Mouse (Mus musculus) heart, postnatal 36 days (tissue): ENCODE data around the gene Eif4e1b. TPM values are rescaled to one million over a fixed set of nuclear protein-coding genes. Genes with fewer than 3 reads are reported as not detected.
"Not testable (repeated sequence)": the region's sequence is repeated elsewhere in the genome, so short reads cannot be mapped to it uniquely, and the experiment has no call there.

Experiments
- DNase-seq, 2 experiments: peaks; one replicate each; pipeline ENCODE4 v3.0.0; 2021 to 2022
- intact Hi-C: fragments of 180-260 bp; cut with DNase I; formaldehyde crosslinking; loops from one replicate; pipeline ENCODE4 v1.15.1; 2025
- total RNA-seq, 2 experiments: library from RNA; stranded (reverse); gene quantifications; 2 replicates each; pipeline ENCODE4 v1.2.3; 2021

The Eif4e1b gene
- total RNA-seq, 2 experiments from 2014 or later, result not detected

- intact Hi-C loops, result no loop called here
- no peak for DNase-seq
Observed at GRCm38 (mm10) chr13:54758756-54759470, 24.9 kb upstream of the Eif4e1b start.

GRCm38 (mm10) chr13:54759496-54759895, 24.3 kb upstream of the Eif4e1b start:
- intact Hi-C loops, result no loop called here
- no peak for DNase-seq

- DNase-seq, result no peak
- intact Hi-C loops, result no loop called here
Observed at GRCm38 (mm10) chr13:54760164-54760795, 23.5 kb upstream of the Eif4e1b start.

GRCm38 (mm10) chr13:54760906-54761305, 22.9 kb upstream of the Eif4e1b start:
- no peak for DNase-seq
- intact Hi-C loops, result no loop called here

GRCm38 (mm10) chr13:54765281-54766191, 18.3 kb upstream of the Eif4e1b start:
- DNase-seq, result no peak
- intact Hi-C loops, result loop anchor here (1.0 kb wide), 1 partner anchor 48 kb away; no protein-coding TSS in a partner anchor

GRCm38 (mm10) chr13:54766192-54766768, 17.5 kb upstream of the Eif4e1b start, which contains the start of gene Sncb:
Gene Sncb, minus strand, starts transcription at chr13:54766595.
- intact Hi-C loops, result loop anchor here (1.0 kb wide), 1 partner anchor 49 kb away; no protein-coding TSS in a partner anchor
- DNase-seq, result peak; percentile 20 to 50

- DNase-seq, result no peak
- intact Hi-C loops, result no loop called here
Observed at GRCm38 (mm10) chr13:54767012-54767411, 16.8 kb upstream of the Eif4e1b start.

- DNase-seq, result peak; percentile 15 to 20
Observed at GRCm38 (mm10) chr13:54780592-54780991, 3.2 kb upstream of the Eif4e1b start.

GRCm38 (mm10) chr13:54781086-54781485, 2.7 kb upstream of the Eif4e1b start:
- no peak for DNase-seq
- intact Hi-C loops, result no loop called here

More at GRCm38 (mm10) chr13:54780592-54780991, 3.2 kb upstream of the Eif4e1b start:
- intact Hi-C loops, result no loop called here

- no peak for DNase-seq
- intact Hi-C loops, result no loop called here
Observed at GRCm38 (mm10) chr13:54783235-54783634, 563 bp upstream of the Eif4e1b start.

- intact Hi-C loops, DNase-seq: not testable (repeated sequence)
Observed at GRCm38 (mm10) chr13:54787591-54787990, 3.8 kb downstream of the Eif4e1b start.

GRCm38 (mm10) chr13:54788740-54789560, 5.2 kb downstream of the Eif4e1b start, which contains the start of gene Tspan17:
Gene Tspan17, plus strand, starts transcription at chr13:54789377.
- intact Hi-C loops, result no loop called here
- DNase-seq, result peak; percentile 92 to 96

- peak; percentile 46 to 51 for DNase-seq
- intact Hi-C loops, result no loop called here
Observed at GRCm38 (mm10) chr13:54789561-54790397, 6.0 kb downstream of the Eif4e1b start.

- intact Hi-C loops, result no loop called here
- DNase-seq, result no peak
Observed at GRCm38 (mm10) chr13:54792259-54793230, 8.7 kb downstream of the Eif4e1b start.

GRCm38 (mm10) chr13:54794002-54794577, 10.3 kb downstream of the Eif4e1b start:
- no peak for DNase-seq
- intact Hi-C loops, result no loop called here

- intact Hi-C loops, result no loop called here
- DNase-seq, result no peak
Observed at GRCm38 (mm10) chr13:54794843-54795242, 11.0 kb downstream of the Eif4e1b start.

- DNase-seq, result peak in 1 of 2 experiments; percentile 28
- intact Hi-C loops, result no loop called here
Observed at GRCm38 (mm10) chr13:54797356-54797755, 13.6 kb downstream of the Eif4e1b start.
